Mouse (Mus musculus) A20 (cell line): ENCODE measurements at regions not wholly inside any gene's neighbourhood (a gene's known extent, or its start where the extent isn't known, plus 50 kb on each side); places are given as distances from the start of the nearest gene placed in this dataset.
A peak's percentile ranks its signal among the peaks of the same experiment; 100 is the strongest.

ENCODE experiments used
- DNase-seq: peaks from one replicate; pipeline ENCODE4 v3.0.0-alpha.2; 2011; ENCODE audit warnings: low read depth, low spot score

DNA sequence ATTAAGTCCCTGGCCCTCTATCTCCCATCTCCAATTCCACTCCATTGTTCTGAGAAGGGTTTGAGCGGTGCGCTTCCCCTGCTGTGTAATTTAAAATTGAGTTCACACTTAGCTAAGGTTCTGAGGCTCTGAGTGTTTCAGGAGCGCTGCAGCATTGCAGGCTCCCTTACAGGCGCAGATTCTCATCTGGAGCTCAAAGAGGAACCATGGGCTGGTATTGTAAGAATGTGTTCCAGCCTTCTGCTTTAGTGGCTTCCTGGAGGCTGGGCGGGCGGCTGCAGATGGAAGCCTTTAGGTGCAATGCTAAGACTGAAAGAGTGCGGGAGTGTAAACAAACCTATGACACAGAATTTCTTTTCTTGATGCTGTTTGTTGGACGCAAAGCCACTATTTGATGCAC lies 177.8 kb downstream of the Insig2 start:
- DNase-seq, result no peak

DNA sequence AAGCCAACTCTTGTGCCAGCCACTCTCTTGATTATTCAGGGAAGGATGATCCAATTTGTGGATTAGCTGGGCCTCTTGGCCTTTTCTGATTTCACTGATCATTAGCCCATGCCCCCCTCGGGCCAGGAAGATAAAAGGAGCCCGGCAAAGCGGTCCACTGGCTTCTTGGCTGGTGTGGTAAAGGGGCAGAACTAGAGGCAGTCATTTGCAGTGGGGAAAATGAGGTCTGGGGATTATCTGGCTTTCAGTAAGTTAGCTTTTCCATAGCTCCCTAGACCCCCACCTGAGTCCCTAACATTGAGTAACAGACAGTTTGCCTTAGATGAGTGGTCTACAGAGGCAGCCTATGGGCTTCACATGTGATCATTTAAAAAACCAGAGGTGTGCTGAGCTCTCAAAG lies 163.7 kb downstream of the Insig2 start:
- DNase-seq, result no peak

DNA sequence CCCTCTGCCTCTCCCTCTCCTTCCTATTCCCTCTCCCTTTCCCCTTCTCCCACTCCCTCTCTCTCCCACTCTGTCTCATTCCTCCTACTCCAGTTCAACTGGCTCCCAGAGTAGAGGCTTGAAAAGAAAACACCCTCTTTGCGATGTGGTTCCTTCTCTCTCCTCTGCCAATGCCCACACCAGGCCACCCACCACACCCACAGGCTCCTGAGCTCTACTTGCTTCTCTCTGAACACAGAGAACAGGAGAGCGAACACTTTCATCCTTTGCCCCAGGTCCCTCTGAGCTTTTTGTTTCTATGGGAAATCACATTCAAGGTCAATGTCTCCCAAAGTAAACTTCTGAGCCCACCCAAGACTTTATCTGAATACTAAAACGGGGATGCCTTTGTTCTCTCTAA lies 155.8 kb downstream of the Insig2 start:
- no peak for DNase-seq

DNA sequence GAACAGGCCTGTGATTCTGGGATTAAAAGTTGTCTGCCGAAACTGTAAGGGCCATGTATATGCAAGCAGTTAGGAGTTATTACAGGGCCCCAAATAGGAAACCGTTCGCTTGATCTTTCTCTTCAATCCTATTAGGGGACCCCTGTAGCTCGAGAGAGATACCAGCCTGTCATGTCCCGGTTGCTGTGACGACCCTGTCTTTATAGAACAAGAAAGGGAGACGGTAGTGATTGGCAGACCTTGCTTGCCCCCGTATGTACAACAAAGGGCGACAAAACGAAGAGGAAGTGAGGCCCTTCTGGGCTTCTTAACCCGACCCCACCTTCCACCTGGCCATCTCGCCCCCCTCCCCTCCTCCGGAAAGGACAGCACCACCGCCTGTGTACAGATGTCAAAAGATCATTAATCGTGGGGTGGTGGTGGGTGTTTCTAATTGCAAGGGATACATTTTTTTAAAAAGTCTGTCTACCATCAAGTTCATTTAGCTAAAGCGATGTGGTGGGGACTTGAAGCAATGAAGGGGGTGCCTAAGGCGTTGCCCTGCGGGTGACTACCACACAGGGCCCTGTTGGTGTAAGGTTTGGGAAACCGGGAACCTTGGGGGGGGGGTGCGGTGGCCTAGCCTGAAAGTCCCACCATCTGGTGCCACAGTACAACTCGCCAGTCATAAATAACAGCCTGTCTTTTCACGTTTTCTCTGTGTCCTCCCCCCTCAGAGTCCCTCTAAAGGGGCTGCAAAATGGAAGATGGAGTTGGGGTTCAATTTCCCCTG lies 155.1 kb downstream of the Insig2 start:
- no peak for DNase-seq

DNA sequence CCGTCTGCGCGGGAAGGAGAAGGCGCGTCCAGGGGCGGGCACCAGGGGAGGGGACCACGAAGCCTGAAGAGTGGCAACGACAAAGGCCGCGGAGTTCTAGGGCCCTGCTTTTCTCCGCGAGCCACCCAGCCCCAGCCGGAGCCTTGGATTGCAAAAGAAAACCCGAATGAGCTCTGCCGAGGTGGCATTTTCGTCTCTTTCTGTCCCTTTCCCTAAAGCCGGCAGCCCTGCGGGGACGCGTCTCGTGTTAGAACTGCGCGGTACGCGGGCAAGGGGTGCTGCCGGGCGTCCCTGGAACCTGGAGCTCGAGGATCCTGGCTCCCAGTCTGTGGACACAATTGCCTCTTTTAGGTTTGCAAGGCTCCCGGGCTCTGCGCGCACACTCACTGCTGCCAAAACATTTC lies 154.5 kb downstream of the Insig2 start:
- no peak for DNase-seq

DNA sequence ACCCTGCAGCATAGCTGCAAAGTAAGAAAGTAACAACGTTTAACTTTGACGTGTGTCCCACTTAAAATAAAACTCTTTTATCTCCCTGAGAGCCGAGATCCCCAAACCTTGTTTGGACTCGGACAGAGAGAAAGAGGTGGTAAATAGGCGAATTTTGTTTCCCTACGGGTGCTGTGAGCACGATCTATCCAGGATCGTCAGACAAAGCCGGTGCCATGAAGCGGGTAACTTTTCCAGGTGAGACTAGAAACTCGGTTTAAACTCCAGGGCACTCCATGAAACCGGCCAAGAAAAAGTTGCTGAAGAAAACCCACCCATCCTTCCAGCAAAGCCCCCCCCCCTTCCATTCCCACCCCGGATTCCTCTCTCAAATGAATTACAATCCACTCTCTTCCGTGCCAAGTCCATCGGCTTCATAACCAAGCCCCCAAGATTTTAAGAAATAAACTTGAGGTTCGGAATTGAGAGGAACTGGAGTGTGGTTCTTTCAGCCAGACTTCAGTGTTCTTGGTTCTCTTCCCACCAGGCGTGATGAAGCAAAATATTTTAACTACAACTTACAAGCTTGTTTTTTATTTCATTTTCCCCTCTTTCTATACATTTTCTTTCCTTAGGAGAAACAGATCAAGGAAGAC lies 153.7 kb downstream of the Insig2 start:
- no peak for DNase-seq

DNA sequence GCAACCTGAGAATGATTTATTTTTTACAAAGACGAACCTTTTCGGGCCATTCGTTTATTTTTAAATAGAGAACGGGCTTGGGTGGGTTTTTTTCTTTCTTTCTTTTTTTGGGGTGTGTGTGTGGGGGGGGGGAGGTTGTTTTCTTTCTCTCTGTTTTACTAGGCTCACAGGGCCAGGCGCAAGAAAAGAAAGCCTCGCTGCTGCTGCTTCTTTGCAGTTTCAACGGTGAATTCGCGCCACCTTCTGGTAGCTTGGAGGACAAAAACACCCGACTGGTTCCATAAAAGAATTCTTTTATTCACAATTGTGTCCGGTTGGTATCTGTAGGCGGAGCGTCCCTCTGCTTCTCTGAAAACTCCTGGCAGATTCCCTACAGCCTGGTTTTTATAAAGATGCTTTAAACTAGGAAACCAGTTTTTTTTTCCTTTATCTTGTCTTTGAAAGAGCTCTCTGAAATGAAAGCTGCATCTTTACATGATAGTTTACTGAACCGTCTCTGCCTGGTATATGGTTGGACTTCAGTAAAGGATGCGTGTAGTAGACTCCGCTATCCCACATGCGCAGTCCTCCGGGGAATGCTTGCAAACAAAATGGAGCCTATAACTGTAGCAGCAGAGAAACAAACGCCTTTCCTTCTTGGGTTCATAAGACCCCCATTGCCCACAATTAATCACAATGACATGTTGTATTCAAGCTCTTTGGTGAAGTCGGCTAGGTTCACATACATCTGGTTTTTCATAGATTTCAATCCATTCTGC lies 151.9 kb downstream of the Insig2 start:
- DNase-seq, result peak; percentile 60

DNA sequence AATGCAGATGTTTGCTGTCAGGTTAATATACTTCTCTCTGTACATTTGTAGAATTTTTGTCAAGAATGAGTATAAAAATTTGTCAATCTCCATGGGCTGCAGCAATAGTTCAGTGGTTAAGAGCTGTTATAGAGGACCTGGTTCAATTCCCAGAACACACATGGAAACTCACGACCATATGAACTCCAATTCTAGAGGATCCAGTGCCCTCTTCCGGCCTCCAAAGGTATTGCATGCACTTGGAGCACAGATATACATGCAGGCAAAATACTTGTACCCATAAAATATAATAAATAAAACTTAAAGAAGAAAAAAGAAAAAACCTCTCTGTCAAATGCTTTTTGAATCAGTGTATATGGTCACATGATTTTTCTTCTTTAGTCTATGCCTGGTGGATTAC lies 143.5 kb downstream of the Insig2 start:
- peak; percentile 33 for DNase-seq

DNA sequence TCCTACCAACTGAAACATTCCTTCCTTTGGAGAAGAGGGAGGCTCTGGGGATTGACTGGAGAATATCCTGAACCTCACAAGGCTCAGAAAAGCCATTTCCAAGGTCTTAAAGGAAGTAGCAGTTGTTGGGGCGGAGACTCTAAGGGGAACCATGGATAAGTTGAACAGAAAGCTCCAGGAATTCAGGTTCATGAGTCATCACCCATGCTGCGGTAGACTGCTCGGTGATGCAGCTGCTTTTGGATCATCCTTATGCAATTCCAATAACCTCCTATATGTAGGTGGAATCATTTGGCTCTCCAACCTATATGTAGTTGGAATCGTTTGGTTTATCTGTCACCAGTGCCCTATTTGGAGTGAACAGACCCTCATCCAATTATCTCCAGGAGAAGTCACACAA lies 137.6 kb downstream of the Insig2 start:
- no peak for DNase-seq

DNA sequence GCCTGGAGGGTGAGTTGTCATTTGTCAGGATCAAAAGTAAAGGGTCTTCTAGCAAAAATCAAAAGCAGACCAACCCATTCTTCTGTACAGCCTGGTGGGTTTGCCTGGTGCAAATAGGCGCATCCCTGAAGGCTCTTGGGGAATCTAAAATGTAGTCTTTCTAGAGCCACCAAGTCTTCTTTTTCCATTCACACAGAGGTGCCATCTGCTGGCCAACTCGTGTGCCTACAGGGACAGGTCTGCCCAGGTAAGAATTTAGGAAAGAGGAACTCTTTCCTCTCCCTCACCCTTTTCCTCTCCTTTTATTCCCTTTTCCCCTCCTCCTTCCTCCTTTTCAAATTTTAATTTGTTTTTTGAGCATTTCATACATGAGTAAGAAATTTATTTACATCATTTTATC lies 116.5 kb downstream of the Insig2 start:
- DNase-seq, result peak; percentile 32

DNA sequence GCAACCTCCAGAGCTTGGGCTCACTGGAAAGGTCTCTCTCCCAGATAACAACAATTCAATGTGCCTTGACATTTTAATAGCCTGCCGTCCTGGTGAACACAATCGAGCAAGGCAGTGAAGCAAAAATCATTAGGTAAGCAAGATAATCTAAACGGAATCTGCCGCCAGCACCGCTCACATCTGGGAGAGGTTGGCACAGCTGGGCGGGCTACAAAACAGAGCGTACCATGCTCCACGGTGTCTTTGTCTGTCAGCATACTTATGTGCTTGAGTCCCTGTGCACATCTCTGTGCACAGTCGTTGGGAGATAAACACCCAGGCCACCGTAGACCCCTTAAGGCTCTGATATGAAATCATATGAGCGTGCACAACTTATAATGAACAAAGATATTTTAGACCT lies 108.1 kb downstream of the Insig2 start:
- no peak for DNase-seq

DNA sequence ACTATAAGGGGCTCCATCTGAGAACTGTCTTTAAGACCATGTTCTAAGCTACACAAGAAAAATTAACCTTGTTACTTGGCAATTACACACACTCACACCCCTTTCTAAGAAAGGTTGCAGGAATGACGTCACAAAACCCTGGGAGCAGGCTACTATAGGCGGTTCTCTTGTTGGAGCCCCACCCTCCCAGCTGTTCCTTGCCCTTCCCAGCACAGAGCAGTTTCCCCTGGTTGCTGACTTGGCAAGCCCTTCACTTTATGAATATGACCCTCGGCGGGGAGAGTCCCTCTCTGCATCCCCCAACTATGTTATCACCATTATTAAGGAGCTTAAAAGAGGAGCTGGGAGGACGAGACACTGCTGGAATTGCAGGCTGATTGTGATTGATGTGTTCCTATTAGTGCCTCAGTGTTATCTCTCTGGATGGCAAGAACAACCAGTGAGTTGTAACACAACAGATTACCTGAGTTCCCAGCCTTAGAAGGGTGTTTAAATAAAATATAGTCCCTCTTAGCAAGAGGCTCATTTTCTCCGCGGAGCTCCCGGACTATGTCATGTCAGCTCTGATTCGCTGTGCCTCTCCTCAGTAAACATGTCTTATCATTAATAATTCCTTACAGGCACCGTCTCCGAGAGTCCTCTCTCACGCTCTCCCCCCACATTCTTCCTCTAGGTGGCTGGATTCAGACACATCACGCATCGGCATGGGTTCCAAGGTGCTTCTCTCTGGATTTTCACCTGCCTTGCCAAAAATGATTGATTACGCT lies 105.7 kb downstream of the Insig2 start:
- no peak for DNase-seq

DNA sequence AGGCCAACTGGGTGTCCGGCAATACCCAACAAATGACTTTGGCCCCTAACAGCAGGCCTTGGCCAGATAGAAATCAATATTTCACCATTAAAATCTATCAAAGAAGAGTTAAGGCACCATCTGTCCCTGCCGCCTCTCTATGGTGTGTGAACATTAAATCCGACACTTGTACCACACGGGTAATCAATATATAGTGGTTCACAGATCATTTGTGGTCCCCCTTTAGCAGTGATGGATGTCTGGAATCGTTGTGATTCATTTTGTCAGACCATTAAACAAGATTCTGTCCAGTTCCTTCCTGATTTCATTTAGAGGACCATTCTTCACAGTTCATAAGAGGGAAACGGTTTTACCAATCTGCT lies 105.2 kb downstream of the Insig2 start:
- DNase-seq, result no peak

DNA sequence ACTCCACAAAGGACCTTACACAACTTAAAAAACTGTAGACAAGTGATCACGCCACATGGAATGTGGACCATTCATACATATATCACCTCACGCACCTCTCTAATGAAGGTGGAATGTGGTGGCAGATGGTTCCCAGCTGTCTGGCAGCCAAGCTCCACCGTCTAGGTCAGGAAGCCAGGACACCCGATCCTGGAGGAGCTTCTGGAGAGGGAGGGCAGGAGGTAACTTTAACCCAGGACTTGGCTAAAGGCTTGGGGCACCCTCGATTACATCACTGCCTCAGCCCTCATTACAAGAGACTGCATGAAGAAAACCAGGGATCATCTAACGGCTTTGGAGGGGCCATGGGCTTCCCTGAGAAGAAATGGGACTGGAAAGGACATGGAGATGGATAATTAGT lies 88.8 kb downstream of the Insig2 start:
- DNase-seq, result no peak

DNA sequence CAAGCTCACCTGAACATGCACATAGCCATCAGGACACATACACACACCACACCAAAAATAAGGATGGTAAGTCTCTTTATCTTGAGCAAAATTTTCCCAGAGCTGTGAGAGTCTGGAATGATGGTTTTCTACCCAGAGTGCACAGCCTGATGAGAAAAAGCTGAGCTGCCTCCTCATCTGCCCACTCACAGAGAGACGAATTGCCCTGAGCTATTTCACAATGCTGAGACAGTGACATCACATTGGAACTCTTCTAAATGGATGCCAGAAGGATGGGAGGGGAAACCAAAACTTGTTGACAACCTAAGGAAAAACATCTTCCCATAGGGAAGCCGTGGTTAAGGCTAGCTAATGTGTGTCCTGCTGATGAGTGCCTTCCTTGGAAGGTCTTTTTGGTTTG lies 84.8 kb downstream of the Insig2 start:
- DNase-seq, result no peak

DNA sequence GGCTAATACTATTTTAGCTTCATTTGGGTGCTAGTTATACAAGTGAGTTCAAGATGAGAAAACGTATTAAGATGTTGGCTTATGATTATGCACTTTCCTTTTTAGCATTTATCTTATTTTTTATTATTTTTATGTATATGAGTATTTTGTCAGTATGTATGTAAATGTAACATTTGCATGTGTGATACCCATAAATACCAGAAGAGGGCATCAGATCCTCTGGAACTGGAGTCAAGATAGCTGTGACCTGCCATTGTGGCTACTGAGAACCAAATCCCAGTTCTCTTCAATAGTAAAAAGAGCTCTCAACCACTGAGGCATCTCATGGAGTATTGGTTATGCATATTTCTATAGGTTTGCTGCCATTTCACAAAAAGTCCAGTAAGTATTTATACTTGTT lies 83.3 kb downstream of the Insig2 start:
- DNase-seq, result peak; percentile 77

DNA sequence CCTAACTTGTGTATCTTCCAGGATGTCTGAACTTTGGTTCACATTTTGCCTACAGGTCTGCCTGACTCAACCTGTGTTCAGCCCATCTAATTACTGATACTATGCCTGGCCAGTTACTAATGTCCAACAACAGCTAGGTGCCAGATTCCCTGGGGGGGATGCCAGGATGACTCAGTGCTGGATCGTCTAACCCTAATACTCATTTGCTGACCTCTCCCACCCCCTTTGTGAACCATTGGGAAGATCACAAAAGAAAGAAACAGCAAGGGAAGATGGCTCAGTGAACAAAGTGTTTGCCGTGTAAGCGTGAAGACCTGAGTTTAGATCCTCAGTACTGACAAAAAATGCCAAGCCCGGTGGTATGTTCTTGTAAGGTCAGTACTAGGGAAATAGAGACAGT lies 81.7 kb downstream of the Insig2 start:
- no peak for DNase-seq

DNA sequence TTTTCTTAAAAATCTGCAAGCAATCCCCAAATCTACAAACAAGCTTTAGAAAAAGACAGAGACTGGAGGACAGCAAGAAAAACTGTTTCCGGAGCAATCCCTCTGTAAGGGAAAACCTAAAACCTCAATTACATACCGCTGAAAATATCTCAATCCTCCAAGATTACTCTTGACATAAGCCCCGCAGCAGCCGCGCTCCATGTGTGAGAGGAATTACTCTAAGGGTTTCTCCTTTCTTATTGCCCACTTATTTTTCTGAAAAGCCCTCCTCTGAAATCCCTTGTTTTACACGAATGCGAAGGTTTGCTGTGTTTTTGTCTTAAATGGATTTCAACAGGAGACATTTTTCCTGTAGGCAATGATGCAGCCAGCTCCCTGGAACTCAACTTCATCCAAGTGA lies 80.3 kb downstream of the Insig2 start:
- DNase-seq, result no peak

DNA sequence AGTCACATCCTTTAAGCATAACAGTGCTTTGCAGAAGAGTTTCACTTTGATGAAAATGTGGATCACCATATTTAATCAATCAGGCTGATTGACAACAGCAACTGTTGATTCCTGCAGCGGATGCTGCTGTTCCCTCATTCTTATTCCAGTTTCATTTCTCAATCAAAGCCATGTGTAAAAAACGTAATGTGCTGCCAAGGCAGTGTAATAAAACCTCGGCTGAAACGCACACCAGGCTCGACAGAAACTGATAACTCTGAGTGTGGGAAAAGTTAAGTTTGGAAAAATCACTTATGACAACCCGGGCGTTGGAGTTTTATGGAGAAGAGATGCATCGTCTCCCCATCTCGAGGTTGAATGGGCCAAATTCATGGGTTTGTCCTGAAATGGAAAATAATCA lies 78.2 kb downstream of the Insig2 start:
- DNase-seq, result no peak
